Mouse (Mus musculus): ENCODE measurements at regions not wholly inside any gene's neighbourhood (a gene's known extent, or its start where the extent isn't known, plus 50 kb on each side); places are given as distances from the start of the nearest gene placed in this dataset.

- TF ChIP-seq NELFE (IDR thresholded peaks at IDR 0.05; ENCODE audit: low read depth, low read length) (no peak), MEF2A (IDR thresholded peaks at IDR 0.05; ENCODE audit: extremely low read depth, insufficient replicate concordance, low read depth, low read length, poor library complexity, severe bottlenecking) (no peak), MAX (IDR thresholded peaks at IDR 0.05; ENCODE audit: low read length) (no peak), MAZ (IDR thresholded peaks at IDR 0.05; ENCODE audit: low read depth, low read length) (no peak), ELF1 (IDR thresholded peaks at IDR 0.05; ENCODE audit: low read depth, low read length) (no peak), GABPA (IDR thresholded peaks at IDR 0.05; ENCODE audit: low read depth, low read length) (no peak), RAD21 (IDR thresholded peaks at IDR 0.05; ENCODE audit: low read depth, low read length) (no peak)
These were observed 158.4 kb downstream of the Gm11361 start for GRCm38 (mm10) chr13:28415769-28416168.

Measured in MEL (cell line).